Mouse (Mus musculus) heart, adult 8-10 months (tissue): ENCODE measurements around the gene Cobl. TPM values are rescaled to one million over a fixed set of nuclear protein-coding genes. Genes with fewer than 3 reads are reported as not detected.

Source experiments
- DNase-seq: peaks from one replicate; pipeline ENCODE4 v3.0.0; 2022; ENCODE audit warnings: low spot score
- total RNA-seq, 4 experiments: library from RNA; stranded (reverse); gene quantifications; 2 replicates each; pipeline ENCODE4 v1.2.4; 2022

The Cobl gene
- total RNA-seq, 4 experiments from 2014 or later, result 14.8 to 24.4 (median 22.2) TPM

DNA sequence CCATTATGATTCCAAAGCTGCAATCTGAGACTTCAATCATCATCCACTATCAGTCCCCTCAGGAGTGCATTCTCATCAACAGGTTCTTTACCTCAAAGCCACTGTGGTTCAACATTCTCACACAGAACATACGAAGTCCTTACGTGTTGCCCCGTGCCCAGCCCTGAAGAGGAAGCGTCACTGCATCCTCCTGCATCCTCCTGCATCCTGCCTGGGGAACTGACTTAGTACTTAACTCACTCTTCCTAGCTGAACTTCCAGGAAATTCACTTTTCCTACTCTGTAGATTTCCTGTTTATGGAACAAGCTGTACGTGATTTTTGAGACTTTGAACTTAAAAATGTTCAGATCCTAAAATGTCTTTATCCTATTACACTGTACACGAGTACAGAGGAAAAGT lies 153.3 kb downstream of the Cobl start:
- no peak for DNase-seq

GRCm38 (mm10) chr11:12309423-12310023 lies 155.2 kb downstream of the Cobl start:
- no peak for DNase-seq

- no peak for DNase-seq
These were observed 159.9 kb downstream of the Cobl start for GRCm38 (mm10) chr11:12304879-12305278.

DNA sequence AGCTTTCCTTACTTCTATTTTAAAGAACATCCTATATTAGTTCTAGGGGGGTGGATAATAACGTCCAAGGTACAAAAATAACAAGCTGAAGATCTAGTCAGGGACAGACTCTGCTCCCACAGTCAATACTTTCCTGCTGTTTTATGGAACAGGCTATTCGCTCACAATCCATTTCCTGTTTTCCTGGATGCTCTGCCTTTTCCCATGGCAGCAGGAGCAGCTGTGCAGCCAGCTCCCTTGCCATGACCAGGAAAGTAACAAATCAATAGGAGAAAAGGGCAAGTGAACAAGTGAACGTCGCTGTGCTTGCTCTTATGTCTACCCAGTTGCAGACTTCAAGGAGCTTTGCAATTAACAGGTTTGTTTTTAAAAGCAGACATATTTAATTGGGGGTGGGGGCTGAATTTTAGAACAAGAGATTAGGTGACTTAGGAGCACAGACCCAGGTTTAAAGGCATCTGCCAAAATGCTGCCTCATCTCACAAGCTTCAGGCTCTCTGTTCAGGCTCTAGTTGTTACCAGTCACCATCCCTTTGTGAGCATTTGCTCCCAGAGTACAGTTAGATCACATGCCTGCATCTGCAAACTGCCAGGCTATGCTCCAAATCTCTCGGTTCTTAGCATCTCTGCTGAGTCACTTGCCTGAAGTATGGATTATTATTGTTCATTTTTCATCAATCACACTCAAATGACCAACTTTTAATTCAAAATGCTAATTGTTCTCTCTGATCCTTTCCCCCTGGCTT lies 164.9 kb downstream of the Cobl start:
- peak; percentile 36 for DNase-seq

DNA sequence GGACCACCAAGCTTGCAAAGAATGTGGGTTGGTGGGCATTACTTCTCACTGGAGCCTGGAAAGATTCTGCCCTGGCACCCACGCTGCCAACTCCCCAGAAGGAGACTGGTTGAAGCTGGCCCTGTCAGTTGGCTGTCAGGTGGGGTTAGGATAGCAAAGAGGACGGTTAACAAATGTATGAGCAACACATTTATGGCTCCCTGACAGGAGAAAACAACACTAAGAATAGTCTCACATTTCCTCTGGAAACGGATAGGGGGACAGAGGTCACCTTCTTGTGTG lies 173.2 kb downstream of the Cobl start:
- no peak for DNase-seq

- peak; percentile 72 for DNase-seq
These were observed 173.7 kb downstream of the Cobl start for GRCm38 (mm10) chr11:12290911-12291653.

DNA sequence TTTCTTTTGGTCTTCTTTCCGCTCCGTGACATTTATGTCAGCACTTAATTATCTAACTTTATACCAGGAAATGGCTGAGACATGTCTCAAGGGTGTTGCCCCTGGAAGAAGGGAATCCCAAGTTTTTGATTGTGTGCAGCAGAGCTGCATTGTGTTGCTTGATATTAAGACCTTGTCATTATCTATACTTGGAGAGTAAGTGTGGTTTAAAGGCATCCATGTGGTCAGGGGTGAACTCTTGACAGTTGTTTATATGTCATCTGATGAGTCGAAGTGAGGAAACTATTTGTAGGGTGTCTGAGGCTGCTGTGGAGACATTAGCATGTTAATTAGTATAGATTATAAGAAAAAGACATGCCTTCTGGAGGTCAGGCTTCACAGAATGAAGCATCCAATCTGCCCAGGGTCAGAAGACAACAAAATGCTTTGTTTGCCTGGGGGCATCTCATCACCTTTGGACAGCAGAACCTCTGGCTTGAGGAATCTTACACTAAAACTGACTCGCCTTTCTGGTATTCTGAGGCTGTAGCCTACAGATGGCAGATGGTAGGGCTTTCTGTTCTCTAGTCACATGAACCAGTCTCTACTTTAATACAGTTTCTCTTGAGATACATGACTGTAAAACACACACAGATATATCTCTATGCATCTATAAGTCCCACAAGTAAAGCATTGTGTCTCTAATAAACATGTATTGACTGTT lies 179.3 kb downstream of the Cobl start:
- no peak for DNase-seq

DNA sequence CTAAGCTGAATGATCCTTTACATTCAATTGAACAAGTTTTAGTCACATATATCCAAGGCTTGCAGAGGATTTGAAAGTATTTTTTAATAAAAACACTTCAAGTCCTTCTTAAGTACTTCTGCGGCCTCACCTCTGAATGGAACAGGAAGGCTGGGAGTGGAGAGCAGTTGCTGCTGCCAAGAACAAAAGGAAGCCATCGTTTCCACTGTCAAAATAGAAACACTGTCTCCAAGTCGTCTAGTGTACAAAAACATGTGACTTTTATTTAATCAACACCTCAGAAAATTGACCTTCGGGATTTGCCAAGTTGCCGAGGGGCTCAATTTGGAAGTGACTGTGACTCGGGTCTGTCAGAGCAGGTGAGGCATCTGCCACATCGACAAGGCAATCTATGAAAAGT lies 184.0 kb downstream of the Cobl start:
- peak; percentile 49 for DNase-seq

- no peak for DNase-seq
These were observed 190.5 kb downstream of the Cobl start for GRCm38 (mm10) chr11:12274276-12274675.

DNA sequence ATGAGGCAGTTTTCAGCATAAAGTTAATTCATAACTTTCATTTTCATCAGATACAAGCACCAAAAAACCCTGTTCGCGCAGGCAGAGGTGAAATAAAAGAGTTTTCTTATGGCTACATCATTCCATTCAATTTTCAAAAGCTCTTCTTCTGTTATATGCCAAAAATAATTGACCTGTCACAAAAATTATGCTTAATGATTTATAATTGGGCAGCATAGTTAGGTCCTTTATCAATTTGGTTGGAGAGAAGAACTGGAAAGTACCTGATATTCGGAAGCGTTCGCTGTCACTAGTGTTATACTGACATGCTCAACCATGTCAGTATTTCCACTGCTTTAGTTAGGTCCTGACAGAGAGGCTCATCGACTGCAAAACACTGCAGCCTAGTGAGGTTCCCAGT lies 191.0 kb downstream of the Cobl start:
- DNase-seq, result no peak

DNA sequence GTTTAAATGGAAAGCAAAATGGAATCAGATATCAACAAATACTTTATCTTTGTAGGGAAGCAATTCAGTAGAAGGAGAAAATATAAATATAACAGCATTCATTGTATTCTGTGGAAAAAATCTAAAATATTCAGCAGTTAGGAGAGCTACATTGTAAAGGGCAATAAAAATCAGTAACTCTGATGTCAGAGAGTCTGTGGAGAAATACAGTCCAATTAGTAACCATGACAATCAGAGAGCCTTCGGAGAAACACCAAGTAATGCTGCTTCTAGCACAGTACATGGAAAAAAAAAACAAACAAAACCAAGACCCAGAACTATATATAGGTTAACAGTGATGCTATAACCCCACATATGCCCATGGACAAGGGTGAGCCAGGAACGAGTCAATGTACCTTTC lies 206.3 kb downstream of the Cobl start:
- no peak for DNase-seq

- no peak for DNase-seq
These were observed 207.2 kb downstream of the Cobl start for GRCm38 (mm10) chr11:12257324-12258118.

DNA sequence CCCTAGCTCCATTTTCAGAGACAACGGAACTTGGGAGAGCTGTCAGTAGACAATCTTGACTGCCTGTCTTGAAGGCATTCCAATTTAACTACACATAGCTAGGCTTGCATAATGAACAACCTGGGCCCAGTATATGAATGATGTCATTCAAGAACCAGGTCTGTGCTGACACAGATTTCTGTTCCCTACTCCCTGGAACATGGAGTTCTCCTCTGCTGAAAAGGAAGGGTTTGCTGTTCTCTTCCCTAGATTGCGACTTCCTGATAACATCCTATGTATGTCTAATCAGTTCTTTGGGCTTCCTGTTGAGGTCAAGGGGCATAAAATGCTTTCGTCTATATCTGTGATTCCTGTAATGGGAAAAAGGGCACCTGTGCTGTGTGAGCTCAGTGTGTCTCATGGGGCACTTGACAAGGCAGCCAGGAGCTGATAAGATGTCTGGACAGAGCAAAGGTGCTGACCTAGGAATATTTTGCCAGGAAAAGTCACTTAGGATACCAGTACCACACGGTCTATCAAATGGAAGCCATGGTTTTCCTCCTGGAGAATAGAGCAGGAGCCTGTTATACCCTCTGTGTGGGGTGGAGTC lies 219.3 kb downstream of the Cobl start:
- DNase-seq, result no peak

DNA sequence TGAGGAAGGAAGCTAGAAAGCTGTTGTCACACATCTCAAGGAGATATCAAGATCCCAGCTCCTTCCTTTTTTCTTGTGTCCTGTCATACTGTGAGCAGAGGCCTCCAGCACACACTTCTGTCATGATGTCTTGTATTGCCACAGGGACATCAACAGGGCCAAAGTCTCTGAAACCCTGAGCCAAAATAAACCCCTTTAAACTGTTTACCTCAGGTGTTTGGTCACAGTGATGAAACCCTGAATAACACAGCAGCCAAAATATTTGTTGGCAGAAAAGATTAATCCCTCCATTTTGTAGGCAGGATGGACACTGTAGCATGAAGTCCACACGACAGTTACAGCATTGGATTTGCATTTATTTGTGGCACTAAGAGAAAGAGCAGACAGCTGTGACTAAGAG lies 228.4 kb downstream of the Cobl start:
- no peak for DNase-seq

DNA sequence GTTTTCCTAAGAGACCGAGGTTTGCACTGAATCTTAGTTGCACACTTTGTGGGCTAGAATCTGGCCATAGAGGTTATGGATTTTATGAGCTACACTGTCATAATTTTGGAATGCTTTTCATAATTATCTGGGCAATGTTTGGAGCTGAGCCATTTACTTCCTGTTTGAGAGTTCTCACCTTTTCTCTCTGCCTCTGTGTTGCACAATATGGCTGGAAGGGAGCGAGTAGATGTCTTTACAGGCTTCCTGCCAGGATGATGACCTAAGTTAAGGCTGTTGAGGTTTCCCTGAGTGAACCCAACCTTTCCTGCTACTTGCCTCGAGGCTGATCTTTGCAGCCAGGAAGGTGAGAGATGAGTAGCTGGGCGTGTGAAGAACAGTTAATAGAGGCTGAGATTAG lies 229.9 kb downstream of the Cobl start:
- no peak for DNase-seq

- DNase-seq, result no peak
These were observed 230.6 kb downstream of the Cobl start for GRCm38 (mm10) chr11:12234126-12234525.

DNA sequence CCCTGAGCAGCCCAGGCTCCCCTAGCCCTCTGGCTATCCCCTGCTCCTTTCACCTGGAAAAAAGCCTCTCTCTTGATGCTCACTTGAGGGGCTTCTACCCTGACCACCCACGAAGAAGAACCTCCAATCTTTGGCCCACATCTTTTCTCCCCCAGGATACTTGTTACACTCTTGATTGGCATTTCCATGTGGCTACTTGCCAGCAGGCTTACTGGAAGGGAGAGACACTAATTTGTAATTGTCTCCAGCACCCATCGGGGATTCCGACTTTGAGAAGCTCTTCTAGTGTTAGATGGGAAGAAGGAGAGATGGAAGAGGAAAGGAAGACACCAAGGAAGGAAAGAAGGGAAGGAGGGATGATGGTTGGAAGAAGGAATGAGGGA lies 232.0 kb downstream of the Cobl start:
- DNase-seq, result no peak

GRCm38 (mm10) chr11:12232041-12232742 lies 232.6 kb downstream of the Cobl start:
- DNase-seq, result no peak

GRCm38 (mm10) chr11:12231481-12232035 lies 233.2 kb downstream of the Cobl start:
- peak; percentile 65 for DNase-seq

DNA sequence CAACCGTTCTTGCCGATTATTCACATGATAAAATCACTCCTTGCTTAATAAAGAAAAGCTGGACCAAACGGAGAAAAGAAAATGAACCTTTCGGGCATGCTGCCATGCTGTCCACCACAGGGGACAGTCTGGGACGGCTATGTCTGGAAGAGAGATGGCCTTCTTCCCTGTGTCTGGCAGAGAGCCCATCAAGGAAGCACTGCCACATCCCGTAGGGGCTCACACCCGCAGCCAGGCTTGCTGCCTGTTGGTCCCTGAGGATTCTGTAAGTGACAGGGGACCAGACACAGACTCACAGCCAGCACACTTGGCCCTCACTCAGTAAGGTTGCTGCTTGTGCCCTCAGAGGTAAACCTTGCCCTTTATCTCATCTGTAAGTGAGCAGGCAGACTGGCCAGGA lies 235.3 kb downstream of the Cobl start:
- DNase-seq, result no peak
